ENCODE assay signal across 8 mouse cellular contexts in the genomic region with DNA sequence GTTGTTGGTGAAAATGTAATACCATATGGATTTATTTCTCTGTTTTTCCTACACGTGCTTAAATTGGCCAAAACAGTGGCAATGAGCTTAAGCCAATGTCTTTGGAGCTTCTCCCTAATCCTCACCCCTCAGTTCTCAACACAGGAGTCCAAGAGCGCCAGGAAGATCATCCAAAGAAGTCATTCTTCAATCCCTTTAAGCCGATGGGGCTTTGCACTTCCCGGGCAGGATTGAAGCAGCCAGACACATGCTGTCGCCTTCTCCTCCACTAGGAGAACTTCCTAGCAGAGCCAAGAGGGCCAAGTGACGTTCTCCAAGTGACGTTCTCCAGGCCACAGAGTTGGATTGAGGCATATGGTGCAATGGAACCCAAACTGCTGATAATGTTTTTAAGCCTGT.
DNase-seq lines count a peak whose midpoint lies in the region; ATAC-seq and TF ChIP-seq lines count a peak whose summit lies in the region.

No protein-coding gene starts in this region.

- peaks cover 7% of the 10 kb centered on the region; the same call in 1 of the 2 replicates for H3K4me1 ChIP-seq in hindbrain, embryonic 15.5 days (replicated peaks)

- intact Hi-C loops in gastrocnemius, adult 2 months (cut with DNase I): loop anchor here (1.0 to 10.0 kb wide), 4 partner anchors 269 to 575 kb away; no protein-coding TSS in a partner anchor

- H3K36me3 ChIP-seq in hindbrain, embryonic 15.5 days: no peaks in the 10 kb centered on the region

- H3K9ac ChIP-seq in hindbrain, embryonic 15.5 days: no peak overlapping the region

- no peak overlapping the region for H3K4me2 ChIP-seq in hindbrain, embryonic 15.5 days

- TF ChIP-seq CTCF in gastrocnemius, adult 2 months (IDR thresholded peaks at IDR 0.05): no peak; the same call in none of the 2 replicates

- no peaks in the 10 kb centered on the region for H3K9me3 ChIP-seq in hindbrain, embryonic 15.5 days

- no peaks in the 10 kb centered on the region for H3K27me3 ChIP-seq in hindbrain, embryonic 15.5 days

- peak overlapping the region; percentile 42 for H3K4me3 ChIP-seq in gastrocnemius, adult 2 months
- no peak overlapping the region for H3K4me3 ChIP-seq in hindbrain, embryonic 15.5 days

- H3K27ac ChIP-seq in gastrocnemius, adult 2 months: peak overlapping the region; percentile 50
- no peak overlapping the region for H3K27ac ChIP-seq in hindbrain, embryonic 15.5 days (replicated peaks)

- 56% methylated on average over 7 of the region's 7 CpGs for WGBS in hindbrain, embryonic 15.5 days

- ATAC-seq in hindbrain, embryonic 15.5 days (ENCODE audit: low FRiP score, low read depth): peak; percentile 48; the same call in 1 of the 2 replicates
- no peak for ATAC-seq in monocyte, adult 5-6 weeks (replicated peaks; ENCODE audit: insufficient number of reproducible peaks, low FRiP score, low TSS enrichment, poor library complexity, severe bottlenecking)

- peak; percentile 26 to 35 for DNase-seq in layer of hippocampus, postnatal 10 days (ENCODE audit: low spot score in 2 of 2)
- DNase-seq in layer of hippocampus, adult 11-12 months (ENCODE audit: low spot score): no peak
- peak; percentile 17 for DNase-seq in cerebellum, adult 9-11 months
- peak; percentile 37 for DNase-seq in gastrocnemius, adult 2 months
- peak; percentile 9 for DNase-seq in retina, embryonic 14.5 days (ENCODE audit: low spot score)
- DNase-seq in thymus, adult 18-20 months: no peak

Comparison
In these comparisons a context has a peak if more than half of its experiments do, and no peak if none do; other contexts are left out.
1. DNase-seq: peak in layer of hippocampus, postnatal 10 days (2 of 2), cerebellum, adult 9-11 months (single experiment), gastrocnemius, adult 2 months (single experiment) and retina, embryonic 14.5 days (single experiment); none in layer of hippocampus, adult 11-12 months (single experiment) and thymus, adult 18-20 months (0 of 2).